Mouse (Mus musculus): Measurements from ENCODE around the gene Mphosph6.

The Mphosph6 gene

GRCm38 (mm10) chr8:117801443-117802298 is at the start of gene Mphosph6:
Gene Mphosph6 (minus strand): TSS chr8:117801943.
- DNase-seq (ENCODE audit: low read depth, low spot score) = peak; percentile 97

- no peak for DNase-seq (ENCODE audit: low read depth, low spot score)
These were observed 48.7 kb upstream of the Mphosph6 start for GRCm38 (mm10) chr8:117850420-117850819.

- DNase-seq (ENCODE audit: low read depth, low spot score) = no peak
These were observed 46.1 kb upstream of the Mphosph6 start for GRCm38 (mm10) chr8:117847865-117848264.

- no peak for DNase-seq (ENCODE audit: low read depth, low spot score)
These were observed 42.0 kb upstream of the Mphosph6 start for GRCm38 (mm10) chr8:117843694-117844093.

- no peak for DNase-seq (ENCODE audit: low read depth, low spot score)
These were observed 11.8 kb upstream of the Mphosph6 start for GRCm38 (mm10) chr8:117813524-117813923.

- DNase-seq (ENCODE audit: low read depth, low spot score) = no peak
These were observed 8.9 kb upstream of the Mphosph6 start for GRCm38 (mm10) chr8:117810676-117811075.

- no peak for DNase-seq (ENCODE audit: low read depth, low spot score)
These were observed 3.7 kb upstream of the Mphosph6 start for GRCm38 (mm10) chr8:117805419-117805818.

- no peak for DNase-seq (ENCODE audit: low read depth, low spot score)
These were observed 551 bp upstream of the Mphosph6 start for GRCm38 (mm10) chr8:117802299-117802689.

- DNase-seq (ENCODE audit: low read depth, low spot score) = no peak
These were observed 3.7 kb downstream of the Mphosph6 start for GRCm38 (mm10) chr8:117798066-117798465.

- DNase-seq (ENCODE audit: low read depth, low spot score) = no peak
These were observed 5.3 kb downstream of the Mphosph6 start for GRCm38 (mm10) chr8:117796464-117796863.

- no peak for DNase-seq (ENCODE audit: low read depth, low spot score)
These were observed 7.2 kb downstream of the Mphosph6 start for GRCm38 (mm10) chr8:117794581-117794980.

GRCm38 (mm10) chr8:117792616-117793144 is 9.1 kb downstream of the Mphosph6 start:
- DNase-seq (ENCODE audit: low read depth, low spot score) = no peak

- no peak for DNase-seq (ENCODE audit: low read depth, low spot score)
These were observed 15.3 kb downstream of the Mphosph6 start for GRCm38 (mm10) chr8:117786428-117786827.

GRCm38 (mm10) chr8:117783021-117783420 is 18.7 kb downstream of the Mphosph6 start:
- DNase-seq (ENCODE audit: low read depth, low spot score) = no peak

GRCm38 (mm10) chr8:117781375-117782129 is 20.2 kb downstream of the Mphosph6 start:
- no peak for DNase-seq (ENCODE audit: low read depth, low spot score)

- DNase-seq (ENCODE audit: low read depth, low spot score) = no peak
These were observed 22.4 kb downstream of the Mphosph6 start for GRCm38 (mm10) chr8:117779344-117779743.

GRCm38 (mm10) chr8:117778531-117779322 is 23.0 kb downstream of the Mphosph6 start:
- DNase-seq (ENCODE audit: low read depth, low spot score) = no peak

- DNase-seq (ENCODE audit: low read depth, low spot score) = no peak
These were observed 25.7 kb downstream of the Mphosph6 start for GRCm38 (mm10) chr8:117776075-117776474.

- no peak for DNase-seq (ENCODE audit: low read depth, low spot score)
These were observed 26.1 kb downstream of the Mphosph6 start for GRCm38 (mm10) chr8:117775626-117776025.

- no peak for DNase-seq (ENCODE audit: low read depth, low spot score)
These were observed 29.1 kb downstream of the Mphosph6 start for GRCm38 (mm10) chr8:117772597-117772996.

GRCm38 (mm10) chr8:117772126-117772525 is 29.6 kb downstream of the Mphosph6 start:
- DNase-seq (ENCODE audit: low read depth, low spot score) = peak; percentile 14

All from retina, postnatal 7 days (tissue).